Mouse (Mus musculus): ENCODE data around the gene Ptprh. TPM values are rescaled to one million over a fixed set of nuclear protein-coding genes. Genes with fewer than 3 reads are reported as not detected.

The Ptprh gene
- not detected for polyA plus RNA-seq (2017; shearing (Covaris generic))

DNA sequence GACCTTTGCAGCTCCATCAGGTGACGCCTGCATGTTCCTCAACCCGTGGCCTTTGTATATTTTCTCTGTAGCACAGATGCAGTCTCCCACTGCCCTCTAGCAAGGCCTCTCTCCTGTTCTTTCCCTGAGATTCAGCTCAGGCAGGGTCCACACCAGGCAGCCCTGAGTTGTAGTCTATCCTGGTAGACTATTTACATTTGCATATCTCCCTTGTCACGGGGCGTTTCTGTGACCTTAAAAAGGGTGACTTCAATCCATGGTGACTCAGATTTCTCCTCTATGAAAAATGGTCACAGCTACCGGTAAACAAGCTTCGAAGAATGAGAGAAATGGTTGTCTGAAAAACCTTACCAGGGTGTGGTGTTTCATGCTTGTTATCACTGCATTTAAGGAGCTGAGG lies at the start of gene Ptprh:
TSS of gene Ptprh (minus strand) at position 169 of the 400 bp plus-strand sequence.

DNA sequence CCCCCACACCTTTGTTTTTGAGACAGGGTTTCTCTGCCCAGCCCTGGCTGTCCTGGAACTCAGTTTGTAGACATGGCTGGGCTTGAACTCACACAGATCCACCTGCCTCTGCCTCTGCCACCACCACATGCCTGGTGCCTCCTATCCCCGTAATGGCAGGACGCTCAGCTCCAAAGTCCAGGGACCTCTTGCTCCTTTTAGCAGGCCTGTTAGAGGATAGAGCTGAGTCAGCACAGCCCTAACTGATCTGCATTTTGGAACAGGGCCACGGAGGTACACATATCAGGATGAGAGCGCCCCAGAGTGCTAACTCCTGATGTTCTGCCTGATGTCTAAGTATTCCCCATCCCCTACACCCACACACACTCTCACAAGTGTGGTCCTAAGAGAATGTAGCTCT lies 27.2 kb upstream of the Ptprh start, which contains the start of gene Tmem86b:
TSS of gene Tmem86b (minus strand) at position 392 of the 400 bp plus-strand sequence.

DNA sequence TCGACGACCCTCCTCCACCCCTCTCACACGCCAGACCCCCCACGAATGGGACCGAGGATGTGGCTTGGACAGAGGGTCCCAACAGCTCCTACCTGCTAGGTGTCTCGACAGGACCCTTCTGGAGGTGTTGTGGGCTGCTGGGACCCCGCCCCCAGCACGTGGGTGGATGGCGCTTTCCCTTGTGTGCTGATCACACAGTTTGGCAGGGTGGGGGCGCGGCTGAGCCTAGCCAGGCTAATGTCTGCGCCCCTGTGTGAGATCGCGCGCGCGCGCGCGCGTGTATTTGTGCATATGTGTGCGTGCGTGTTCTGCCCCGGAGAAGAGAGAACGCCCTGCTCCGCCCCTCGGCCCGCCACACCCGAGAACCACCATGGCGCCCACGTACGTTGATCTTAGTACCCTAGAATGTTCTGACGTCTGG lies 56.6 kb downstream of the Ptprh start, which contains the start of gene Syt5:
TSS of gene Syt5 (minus strand) at position 321 of the 421 bp plus-strand sequence.

DNA sequence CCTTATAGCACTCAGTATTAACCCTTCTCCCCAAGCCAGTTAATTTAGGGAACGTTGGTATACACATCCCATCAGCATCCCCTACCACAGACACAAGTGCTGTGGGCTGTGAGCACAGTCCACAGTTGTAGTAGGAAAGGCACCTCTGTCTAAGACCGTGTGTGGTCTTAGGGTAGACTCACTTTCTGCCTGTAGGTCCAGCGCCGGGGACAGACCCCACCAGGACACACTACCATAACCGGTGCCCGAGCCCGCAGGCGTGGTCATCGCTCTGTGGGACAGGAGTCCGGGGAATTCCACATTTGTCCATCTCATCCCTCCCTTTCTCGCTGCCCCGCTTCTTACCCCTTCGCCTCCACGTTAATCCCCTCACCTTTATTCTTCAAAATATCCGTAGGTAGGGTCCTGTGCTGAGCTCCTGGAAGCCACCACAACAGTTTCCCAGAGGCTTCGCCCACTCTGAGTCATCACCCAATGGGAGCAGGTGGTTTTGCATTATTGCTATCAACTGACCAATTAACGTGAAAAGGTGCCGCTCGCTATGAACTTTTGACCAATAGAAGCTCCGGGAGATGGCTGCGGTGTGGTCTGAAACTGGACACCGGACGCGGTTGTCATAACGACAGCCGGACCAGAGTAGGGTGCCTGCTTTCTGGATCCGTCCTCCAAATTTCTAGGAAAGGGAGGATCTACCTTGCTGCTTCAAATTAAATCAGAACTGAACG lies 71.7 kb downstream of the Ptprh start, which contains the start of gene Dnaaf3:
TSS of gene Dnaaf3 (minus strand) at position 449 of the 725 bp plus-strand sequence.

DNA sequence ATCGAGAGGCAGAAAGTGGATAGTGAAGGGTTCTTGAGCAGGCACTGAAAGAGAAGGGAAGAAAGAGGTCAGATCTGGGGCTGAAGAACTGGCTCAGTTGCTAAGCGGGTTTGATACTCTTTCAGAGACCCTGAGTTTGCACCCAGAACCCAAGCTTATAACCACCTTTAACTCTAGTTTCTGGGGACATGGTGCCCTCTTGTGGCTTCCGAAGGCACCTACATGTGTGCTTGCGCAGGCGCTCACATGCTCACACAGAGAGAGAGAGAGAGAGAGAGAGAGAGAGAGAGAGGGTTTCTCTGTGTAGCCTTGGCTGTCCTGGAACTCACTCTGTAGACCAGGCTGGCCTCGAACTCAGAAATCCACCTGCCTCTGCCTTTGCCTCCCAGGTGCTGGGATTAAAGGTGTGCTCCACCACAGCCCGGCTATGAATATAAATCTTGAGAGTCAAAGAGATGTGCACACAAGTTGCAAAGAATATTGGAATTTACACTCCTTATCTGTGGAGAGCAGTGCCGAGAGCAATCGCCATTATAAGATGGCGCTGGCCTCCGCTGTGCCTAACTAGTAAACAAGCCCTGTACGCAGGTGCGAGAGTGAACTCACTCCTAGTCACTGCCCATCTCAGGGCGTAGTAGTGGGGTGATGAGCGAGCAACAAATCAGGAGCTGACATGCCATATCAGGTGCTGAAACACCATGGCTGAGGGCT lies 79.5 kb downstream of the Ptprh start, which contains the start of gene Tnni3:
TSS of gene Tnni3 (minus strand) at position 18 of the 711 bp plus-strand sequence.

DNA sequence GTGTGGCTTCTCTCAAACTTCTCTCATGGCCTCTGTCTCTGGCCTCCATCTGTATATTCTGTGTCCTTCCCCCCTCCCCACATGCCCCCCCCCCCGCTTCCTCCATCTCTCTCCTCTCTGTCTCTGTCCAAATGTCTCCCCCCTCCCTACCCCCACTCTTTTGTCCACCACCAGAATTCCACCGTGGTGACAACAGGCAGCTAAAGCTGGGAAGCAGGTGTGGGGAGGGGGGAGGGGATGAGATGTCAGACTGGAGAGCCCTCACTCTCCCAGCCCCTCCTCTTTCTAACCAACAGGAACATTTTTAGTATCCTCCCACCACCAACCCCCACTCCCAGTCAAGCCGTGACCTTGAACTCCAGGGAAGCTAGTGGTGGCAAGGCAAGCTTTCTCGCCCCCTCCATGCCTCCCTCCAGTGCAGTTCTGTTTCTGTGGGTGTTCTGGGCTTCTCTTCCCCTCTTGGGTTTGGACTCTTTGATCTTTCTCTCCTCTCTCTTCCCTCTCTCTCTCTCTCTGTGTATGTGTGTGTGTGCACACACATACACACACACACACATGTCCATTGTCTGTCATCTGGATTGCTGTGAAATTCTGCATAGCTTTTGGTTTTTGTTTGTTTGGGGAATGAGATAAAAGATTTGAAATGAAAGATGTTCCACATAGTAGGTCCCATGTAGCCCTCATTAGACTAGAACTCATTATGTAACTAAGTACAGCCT lies 87.3 kb downstream of the Ptprh start, which contains the start of gene Tnnt1:
TSS of gene Tnnt1 (minus strand) at position 51 of the 719 bp plus-strand sequence.

DNA sequence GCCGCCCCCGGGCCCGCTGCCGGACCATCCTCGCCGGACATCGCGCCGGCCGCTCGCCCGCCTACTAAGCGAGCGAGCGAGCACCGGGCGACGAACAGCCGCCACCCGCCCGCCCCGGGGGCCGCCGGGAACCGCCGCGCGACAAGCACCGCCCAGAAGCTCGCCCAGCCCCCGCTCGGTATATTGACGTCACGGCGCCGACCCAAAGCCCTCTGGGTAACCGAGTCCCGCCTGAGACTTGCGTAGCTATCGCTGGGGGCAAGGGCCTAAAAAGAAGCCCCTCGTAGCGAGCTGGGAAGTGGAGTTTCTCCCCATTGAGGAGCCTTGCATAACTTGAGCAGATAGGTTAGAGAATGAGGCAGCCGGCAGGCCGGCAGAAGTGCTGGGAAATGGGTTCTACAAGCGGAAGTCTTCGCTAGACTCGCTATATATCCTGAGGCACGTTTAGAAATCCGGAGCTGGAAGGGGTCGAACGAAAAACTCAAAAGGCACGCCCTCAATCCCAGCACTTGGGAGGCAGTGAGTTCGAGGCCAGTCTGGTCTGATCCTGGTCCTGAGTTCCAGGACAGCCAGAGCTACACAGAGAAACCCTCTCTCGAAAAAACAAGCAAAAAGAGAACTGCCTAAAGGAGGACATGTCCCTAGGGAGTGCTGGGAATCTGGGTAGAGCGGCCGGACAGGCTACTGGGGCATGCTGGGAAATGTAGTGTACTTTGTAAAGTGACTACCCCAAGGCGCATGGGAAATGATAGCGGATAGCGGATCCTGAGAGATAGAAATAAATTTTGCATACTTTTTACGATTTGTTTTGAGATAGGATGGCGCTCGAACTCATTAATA lies 102.1 kb downstream of the Ptprh start, which contains the start of gene Ppp1r12c:
TSS of gene Ppp1r12c (minus strand) at position 123 of the 840 bp plus-strand sequence.

Other genes starting within 250 kb of the Ptprh start
- not detected for gene Gp6, start 206.3 kb downstream of the Ptprh start, polyA plus RNA-seq (2017; shearing (Covaris generic))
- 7.3 TPM for gene Rdh13, start 158.4 kb downstream of the Ptprh start, polyA plus RNA-seq (2017; shearing (Covaris generic))
- gene Eps8l1, start 143.4 kb downstream of the Ptprh start, polyA plus RNA-seq (2017; shearing (Covaris generic)), result 10.6 TPM
- gene Ppp1r12c, start 102.4 kb downstream of the Ptprh start, polyA plus RNA-seq (2017; shearing (Covaris generic)), result 31.8 TPM
- gene Tnnt1, start 87.7 kb downstream of the Ptprh start, polyA plus RNA-seq (2017; shearing (Covaris generic)), result 7.6 TPM
- 0.99 TPM for gene Tnni3, start 79.8 kb downstream of the Ptprh start, polyA plus RNA-seq (2017; shearing (Covaris generic))
- 0.94 TPM for gene Dnaaf3, start 71.6 kb downstream of the Ptprh start, polyA plus RNA-seq (2017; shearing (Covaris generic))
- 0.41 TPM for gene Syt5, start 56.5 kb downstream of the Ptprh start, polyA plus RNA-seq (2017; shearing (Covaris generic))
- 3.5 TPM for gene Tmem86b, start 27.4 kb upstream of the Ptprh start, polyA plus RNA-seq (2017; shearing (Covaris generic))
- gene Ppp6r1, start 55.0 kb upstream of the Ptprh start, polyA plus RNA-seq (2017; shearing (Covaris generic)), result 26.6 TPM
- gene Hspbp1, start 81.0 kb upstream of the Ptprh start, polyA plus RNA-seq (2017; shearing (Covaris generic)), result 87.0 TPM
- gene Brsk1, start 86.6 kb upstream of the Ptprh start, polyA plus RNA-seq (2017; shearing (Covaris generic)), result not detected
- gene Tmem150b, start 121.2 kb upstream of the Ptprh start, polyA plus RNA-seq (2017; shearing (Covaris generic)), result not detected
- gene Kmt5c, start 136.1 kb upstream of the Ptprh start, polyA plus RNA-seq (2017; shearing (Covaris generic)), result 45.4 TPM
- gene Cox6b2, start 149.1 kb upstream of the Ptprh start, polyA plus RNA-seq (2017; shearing (Covaris generic)), result 4.9 TPM
- not detected for gene Fam71e2, start 167.3 kb upstream of the Ptprh start, polyA plus RNA-seq (2017; shearing (Covaris generic))
- not detected for gene Il11, start 178.8 kb upstream of the Ptprh start, polyA plus RNA-seq (2017; shearing (Covaris generic))
- not detected for gene Tmem190, start 178.9 kb upstream of the Ptprh start, polyA plus RNA-seq (2017; shearing (Covaris generic))
- gene Tmem238, start 185.6 kb upstream of the Ptprh start, polyA plus RNA-seq (2017; shearing (Covaris generic)), result 0.46 TPM
- gene Rpl28, start 188.8 kb upstream of the Ptprh start, polyA plus RNA-seq (2017; shearing (Covaris generic)), result 535 TPM
- gene Ube2s, start 208.5 kb upstream of the Ptprh start, polyA plus RNA-seq (2017; shearing (Covaris generic)), result 80.0 TPM
- not detected for gene Shisa7, start 240.7 kb upstream of the Ptprh start, polyA plus RNA-seq (2017; shearing (Covaris generic))